Mouse (Mus musculus) heart, adult 11 months (tissue): ENCODE measurements around the gene Eri2.

Experiments
- DNase-seq: peaks from one replicate; pipeline ENCODE4 v3.0.0; 2022

Eri2 gene

DNA sequence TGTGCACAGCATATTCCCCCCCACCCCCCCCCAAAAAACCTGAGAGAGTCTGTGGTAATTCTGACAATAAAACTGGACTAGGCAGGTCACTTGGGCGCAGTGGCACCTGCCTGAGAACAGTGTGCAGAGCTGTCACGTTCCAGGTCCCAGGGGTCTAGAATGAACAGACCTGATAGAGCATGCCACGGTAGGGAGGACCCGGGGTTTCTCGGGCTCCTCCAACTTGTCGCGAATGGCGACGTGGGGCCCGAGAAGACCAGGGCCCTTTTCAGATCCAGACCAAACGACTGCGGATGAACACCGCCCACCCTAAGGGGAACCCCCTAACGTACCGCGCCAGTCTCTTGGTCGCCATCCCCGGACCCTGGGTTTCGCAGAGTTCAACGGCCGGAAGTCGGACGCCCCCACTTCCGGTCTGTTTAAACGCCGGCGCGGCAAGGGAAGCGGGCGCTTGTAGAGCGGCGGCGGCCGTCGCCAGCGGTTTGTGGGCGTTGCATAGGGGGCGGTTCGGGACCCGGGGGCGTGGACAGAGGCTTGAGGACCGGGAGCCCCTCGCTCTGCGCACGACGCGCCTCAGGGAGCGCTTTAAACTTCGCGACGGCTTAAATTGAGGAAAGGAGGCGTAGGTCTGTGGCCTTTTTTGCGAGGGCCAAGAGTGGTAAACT, at the start of gene Eri2, which contains the start of gene Rexo5:
Gene Eri2 (minus strand): TSS at position 473 of the 665 bp plus-strand sequence.
Gene Rexo5 (plus strand): TSS at position 421 of the 665 bp plus-strand sequence.
- DNase-seq: peak; percentile 98

DNA sequence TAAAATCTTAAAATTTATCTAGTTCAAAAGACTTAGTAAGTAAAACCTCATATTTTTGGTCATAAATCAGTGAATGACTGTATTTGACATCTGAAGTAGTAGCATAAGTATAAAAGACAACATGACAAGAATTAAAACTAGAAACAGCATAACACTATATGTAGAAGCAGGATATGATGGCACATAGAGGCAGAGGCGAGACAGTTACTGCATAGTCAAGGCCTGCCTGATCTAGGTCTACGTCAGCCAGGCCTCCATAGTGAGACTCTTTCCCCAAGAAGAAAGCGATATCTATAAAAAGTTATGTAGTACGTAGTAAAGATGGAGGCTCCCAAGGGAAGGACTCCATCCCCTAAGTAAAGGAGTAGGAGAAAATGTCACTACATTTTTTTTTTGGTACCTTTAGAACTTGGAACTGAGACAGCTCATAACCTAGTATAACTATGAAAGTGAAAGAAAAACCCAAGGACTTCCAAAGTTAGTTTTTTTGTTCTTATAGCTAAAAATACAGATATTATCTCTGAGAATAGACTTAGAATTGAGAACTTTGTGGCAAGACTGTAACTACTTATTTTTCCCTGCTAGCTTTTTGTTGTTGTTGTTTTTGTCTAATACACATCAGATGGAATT, 48.1 kb upstream of the Eri2 start:
- no peak for DNase-seq

DNA sequence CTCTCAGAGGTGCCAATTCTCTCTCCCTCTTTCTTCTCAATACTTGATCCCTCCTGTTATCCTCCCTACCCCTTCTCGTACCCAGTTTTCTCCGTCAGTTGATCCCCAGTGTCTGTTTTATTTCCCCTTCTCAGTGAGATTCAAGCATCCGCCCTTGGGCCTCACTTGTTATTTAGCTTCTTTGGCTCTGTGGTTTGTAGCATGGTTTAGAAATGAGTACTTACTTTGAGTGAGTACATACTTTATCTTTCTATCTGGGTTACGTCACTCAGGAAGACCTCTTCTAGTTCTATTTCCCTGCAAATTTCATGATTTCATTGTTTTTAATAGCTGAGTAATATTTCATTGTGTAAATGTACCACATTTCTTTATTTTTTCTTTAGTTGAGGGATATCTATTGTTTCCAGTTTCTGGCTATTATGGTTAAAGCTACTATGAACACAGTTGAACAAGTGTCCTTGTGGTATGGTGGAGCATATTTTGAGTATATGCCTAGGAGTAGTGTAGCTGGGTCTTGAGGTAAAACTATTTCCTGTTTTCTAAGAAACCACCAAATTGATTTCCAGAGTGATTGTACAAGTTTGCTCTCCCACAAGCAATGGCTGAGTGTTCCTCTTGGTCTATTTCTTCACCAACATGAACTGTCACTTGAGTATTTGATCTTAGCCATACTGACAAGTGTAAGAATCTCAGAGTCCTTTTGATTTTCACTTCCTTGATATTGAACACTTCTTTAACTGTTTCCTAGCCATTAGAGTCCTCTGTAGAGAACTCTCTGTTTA, 42.3 kb upstream of the Eri2 start:
- DNase-seq: no peak

DNA sequence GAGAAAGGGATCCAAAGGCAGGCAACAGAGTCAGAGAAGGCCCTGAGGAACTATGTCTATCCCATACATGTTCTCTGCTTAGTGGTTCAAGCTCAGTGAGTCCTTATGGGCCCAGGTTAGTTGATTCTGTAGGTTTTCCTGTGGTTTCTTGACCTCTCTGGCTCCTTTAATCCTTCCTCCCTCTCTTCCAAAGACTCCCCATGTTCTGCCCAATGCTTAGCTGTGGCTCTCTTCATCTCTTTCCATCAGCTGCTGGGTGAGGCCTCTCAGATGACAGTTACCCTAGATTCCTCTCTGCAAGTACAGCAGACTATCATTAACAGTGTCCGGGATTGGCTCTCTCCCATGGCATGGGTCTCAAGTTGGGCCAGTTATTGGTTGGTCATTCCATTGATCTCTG, 41.5 kb upstream of the Eri2 start:
- DNase-seq: no peak

DNA sequence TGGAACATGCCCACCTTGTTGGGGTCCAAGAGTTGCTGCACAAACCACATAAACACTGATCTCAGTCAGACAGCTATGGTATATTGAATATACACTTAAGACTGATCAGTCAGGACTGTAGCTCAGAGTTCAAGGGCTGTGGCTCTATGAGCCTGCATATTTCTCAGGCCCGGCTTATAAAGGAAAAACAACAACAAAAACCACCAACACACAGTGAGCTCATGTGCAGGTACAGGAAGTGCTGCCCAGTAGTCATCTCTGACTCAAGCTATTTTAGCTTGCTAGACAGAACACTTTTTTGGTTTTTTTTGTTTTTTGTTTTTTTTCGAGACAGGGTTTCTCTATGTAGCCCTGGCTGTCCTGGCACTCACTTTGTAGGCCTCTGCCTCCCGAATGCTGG, 14.9 kb upstream of the Eri2 start:
- no peak for DNase-seq

DNA sequence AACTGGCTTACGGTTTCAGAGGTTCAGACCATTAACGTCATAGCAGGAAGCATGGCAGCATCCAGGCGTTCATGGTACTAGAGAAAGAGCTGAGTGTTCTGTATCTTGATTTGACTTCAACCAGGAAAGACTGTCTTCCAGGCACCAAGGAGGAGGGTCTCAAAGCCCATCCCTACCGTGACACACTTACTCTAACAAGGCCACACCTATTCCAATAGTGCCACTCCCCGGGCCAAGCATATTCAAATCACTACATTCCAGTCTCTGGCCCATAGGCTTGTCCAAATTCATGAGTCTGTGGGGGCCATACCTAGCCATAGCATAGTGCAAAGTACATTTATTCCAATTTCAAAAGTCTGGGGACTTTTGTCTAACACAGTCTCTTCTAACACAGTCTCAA, 13.5 kb upstream of the Eri2 start:
- no peak for DNase-seq

DNA sequence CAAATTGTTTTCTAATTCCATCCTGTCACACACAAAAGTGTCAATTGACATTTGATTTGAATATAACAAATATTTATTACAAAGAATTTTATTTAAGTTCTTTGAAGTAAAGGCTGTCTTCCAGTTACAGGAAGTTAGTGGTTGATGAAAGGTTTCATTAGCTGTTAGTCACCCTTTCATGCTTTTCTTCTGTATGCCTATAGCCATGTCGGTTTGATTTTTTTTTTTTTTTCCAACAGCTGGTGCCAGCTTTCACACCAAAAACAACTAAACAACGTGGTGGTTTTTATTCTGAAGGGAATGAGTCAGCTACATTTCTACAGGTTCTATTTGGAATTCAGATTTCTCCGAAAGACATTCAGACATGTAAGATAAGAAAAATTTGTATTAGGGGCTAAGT, 7.1 kb upstream of the Eri2 start:
- DNase-seq: no peak

DNA sequence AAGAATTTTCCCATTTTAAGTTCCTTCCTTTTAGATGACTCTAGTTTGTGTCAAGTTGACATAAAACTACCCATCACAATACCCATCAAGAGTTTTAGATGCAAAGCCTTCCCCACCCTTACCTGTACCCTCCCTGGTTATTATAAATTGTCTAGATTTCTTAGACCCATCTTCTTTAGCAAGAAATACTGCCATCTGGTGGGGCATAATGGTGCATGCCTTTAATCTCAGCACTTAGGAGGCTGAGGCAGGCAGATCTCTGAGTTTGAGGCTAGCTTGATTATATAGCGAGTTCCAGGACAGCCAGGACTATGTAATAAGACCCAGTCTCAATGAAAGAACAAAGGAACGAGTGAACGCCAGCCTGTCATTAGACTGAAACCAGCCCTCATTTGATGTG, 6.6 kb upstream of the Eri2 start:
- DNase-seq: no peak

DNA sequence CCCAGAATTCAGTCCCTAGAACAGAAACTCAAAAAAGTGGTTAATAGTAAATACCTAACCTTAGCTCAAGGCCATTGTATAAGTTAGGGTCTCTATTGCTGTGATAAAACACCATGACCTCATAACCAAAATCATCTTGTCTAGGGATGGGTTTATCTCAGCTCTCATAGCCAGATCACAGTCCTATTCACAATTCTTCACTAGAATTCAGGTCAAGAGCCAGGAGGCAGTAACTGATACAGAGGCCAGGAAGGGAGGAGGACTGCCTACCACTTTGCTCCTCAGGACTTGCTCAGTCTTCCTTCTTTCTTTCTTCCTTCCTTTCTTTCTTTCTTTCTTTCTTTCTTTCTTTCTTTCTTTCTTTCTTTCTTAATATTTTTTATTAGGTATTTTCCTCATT, 1.5 kb upstream of the Eri2 start:
- no peak for DNase-seq

DNA sequence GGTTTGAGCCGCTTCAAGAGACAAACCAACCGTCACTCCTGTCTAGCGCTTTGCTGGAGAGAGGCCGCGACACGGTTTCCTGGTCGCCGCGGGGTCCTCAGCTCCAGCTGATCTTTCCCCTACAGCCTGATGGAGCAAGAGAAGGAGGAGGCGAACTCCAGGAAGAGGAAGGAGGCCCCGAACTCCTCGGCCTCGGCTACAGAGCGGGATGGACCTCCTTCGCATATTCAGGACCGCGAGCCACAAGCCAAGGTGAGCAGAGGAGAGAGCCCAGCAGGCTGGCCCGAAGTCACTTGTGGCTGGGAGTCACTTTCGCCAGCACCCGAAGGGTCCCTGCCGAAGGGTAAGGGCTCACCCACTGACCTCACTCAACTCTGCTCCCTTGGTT, 387 bp upstream of the Eri2 start:
- DNase-seq: no peak

DNA sequence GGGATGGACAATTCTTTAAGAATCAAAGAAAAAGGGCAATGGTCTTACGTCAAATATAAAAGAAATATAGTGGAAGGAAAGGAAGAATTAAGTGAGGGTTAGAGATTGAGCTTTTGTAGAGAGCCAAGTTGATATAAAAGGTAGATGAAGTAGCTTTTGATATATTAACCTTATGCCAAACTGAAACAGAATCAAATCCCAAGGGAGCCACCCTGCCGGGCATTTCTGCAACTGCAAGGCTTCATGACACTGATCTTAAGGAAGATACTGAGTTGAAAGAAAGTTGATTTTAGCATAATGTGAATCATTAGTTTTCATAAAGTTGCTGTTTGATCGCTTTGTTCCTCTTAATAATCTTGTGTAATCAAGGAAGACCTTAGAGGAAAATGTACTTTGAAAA, 4.8 kb downstream of the Eri2 start:
- no peak for DNase-seq

DNA sequence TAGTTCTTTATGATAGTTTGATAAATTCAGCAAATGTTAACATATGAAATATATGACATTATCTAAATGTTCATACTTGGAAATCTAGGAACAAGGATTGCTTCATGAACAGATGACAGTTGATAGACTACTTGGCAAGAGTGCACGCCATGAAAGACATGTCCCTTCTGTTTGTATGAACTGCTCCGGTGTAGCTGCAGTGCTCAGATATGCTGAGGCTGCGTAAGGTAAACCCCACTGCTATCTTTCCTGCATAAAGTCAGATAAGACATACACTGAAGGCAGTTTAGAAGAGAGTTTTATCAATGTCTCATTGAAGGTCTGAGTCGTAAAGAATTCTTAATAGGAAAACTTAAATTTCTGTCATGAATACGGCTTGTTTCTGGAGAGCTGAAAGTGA, 8.9 kb downstream of the Eri2 start:
- peak; percentile 22 for DNase-seq

DNA sequence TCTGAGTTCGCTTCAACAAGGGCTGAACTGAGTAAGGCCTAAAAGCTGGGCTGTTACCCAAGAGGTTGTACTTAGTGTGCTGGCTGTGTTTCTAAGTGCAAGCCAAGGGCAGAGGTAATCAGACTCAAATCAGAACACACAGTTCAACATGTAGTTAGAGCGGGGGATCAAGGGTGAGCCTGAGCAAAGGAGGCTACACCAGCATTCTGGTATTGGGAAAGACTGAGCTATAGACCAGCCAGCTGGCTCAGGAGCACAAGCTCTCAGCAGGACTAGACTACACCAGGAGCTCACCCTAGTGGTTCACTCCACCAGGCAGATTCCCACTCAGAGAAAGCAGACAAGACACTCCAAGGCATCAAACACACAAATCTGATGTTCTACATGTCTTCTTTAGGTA, 10.4 kb downstream of the Eri2 start:
- DNase-seq: peak; percentile 97

DNA sequence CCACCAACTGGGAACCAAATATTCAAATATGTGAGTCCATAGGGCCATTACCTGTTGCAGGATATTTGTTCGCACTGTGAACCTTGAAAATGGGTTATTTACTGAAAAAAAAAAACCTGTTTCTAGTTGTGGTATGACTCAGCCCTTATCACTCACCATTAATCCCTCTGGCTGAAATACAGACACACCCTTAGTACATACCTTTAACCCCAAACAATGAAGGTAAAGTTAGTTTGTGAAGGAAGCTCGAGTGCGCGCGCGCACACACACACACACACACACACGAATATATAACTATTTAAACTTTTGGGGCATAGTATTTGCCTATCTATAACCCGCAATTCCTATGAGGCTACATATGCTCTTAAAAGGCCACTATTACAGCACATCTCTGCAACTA, 24.0 kb downstream of the Eri2 start:
- DNase-seq: no peak

DNA sequence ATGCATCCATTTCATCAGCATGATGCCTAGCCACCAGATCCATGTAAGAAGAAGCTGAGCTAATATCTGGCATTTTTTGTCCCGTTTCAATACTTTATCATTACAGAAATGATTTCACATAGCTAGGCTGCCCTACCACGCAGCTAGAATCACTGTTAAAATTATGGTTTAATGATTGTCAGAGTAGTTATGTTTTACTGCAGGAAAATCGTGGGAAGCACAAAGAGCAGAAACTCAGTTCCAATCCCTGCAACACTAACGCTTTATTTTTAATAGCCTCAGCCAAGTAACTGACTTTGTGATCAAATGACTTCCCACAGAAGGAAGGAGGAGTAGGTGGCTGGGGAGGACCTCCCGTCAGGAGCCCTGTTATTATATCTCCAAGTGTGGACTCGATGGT, 26.9 kb downstream of the Eri2 start:
- peak; percentile 69 for DNase-seq

DNA sequence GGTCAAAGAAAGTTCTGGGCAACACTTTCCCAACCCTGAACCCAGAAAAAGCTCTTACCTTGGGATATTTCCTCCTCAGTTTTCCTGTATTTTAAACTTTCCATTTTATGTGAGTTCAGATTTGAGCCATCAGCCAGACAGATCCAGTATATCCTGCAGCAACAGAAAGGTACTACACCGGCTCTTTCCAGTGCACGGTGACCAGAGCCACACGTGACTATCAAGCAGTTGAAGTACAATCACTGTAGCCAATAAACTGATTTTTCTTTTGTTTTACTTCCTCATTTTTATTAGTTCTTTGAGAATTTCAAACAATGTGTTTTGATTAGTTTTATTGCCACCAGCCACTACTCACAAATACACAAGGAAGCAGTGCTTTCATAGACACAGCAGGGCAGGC, 29.5 kb downstream of the Eri2 start:
- DNase-seq: no peak

DNA sequence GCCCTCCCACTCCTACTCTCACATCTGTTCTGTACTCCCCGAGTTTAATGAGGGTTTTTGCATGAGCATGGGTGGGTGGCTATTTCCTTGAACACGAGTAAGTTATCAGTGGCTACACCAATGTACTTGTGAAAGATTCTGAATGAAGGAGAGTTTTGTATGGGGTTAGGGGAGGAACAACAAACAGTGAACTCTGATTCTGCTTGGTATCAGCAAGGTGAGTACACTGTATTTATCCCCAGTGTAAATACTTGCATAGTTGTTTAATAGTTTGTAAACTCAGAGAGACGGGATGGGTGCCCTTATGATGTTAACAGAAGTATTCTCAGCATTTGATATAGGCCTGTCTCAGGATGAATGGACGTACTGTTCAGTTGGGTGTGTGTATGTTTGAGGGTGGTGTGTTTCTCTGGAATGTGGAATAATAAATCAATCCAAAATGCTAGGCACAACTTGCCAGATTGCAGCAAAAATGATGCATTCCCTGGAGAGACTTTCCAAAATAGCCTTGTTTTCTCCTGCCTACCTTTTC, 31.6 kb downstream of the Eri2 start:
- DNase-seq: no peak

DNA sequence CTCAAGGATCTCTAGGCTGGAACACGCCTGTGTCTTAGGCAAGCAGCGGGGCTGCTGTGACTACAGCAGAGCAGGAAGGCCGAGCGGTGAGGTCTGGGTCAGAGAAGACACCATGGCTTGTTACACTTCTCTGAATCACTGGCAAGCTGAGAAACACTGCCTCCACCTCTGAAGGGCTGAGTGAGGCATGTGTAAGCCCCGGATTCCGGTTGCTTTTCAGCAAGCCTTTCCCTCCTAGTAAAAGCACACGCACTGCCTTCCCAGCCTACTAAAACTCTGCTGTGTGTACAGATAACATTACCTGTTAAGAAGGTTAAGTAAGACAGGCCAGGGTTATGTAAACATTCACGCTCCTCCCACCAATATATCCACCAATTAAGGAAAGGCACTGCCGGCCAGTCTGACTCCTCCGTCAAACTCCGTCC, 33.3 kb downstream of the Eri2 start, which contains the start of gene Acsm3:
Gene Acsm3 (plus strand): TSS at position 397 of the 425 bp plus-strand sequence.
- peak; percentile 61 for DNase-seq

DNA sequence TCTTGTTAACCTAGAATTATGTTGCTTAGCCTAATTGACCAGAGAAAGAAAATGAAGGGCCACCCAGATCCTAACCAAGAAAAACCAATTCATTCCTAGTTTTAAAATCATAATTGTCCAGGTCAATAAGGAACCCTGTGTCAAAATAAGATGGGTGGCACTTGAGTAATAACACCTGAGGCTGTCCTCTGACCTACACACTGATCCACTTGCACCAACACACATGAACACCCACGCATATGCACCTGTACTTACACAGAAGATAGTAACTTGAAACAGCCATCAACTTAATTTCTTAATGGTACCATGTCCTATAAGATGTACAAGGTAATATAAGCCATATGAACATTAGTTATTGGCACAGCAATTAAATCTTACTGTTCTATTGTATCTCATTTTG, 40.2 kb downstream of the Eri2 start:
- DNase-seq: no peak

DNA sequence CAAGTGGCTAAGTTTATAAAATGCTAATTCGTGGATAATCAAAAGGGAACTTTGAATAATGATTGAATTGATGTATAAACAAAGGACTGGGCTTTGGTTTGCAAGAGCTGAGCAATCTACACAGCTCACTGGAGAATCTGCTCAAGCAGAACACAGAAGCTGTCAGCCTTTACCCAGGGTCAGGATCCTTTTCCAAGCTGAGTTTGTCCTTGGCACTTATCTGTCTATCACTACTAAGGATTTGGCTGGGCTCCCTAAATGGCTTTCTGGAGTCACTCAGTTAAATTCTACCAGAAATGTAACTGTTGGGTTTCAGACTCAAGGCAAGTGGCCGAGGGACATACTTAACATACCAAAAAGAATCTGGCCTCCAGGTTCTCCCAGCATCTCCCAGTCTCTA, 43.9 kb downstream of the Eri2 start:
- peak; percentile 79 for DNase-seq

DNA sequence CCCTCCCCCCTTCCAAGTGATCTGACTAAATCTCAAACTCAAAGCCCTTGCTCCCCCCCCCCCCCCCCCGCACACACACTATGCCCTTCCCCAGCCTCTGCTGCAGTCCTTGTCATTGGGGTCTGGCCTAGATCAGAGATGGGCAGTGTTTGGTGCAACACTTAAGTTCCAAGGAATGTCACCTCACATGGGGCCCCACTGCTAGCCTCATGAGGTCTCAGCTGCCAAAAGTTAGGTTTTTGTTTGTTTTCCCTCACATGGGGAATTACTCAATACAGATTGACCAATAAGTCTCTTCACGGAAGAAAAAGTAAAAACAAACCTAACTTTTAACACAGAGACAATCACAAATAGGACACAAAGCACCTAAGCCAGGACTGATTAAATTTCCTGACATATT, 45.1 kb downstream of the Eri2 start:
- peak; percentile 70 for DNase-seq

DNA sequence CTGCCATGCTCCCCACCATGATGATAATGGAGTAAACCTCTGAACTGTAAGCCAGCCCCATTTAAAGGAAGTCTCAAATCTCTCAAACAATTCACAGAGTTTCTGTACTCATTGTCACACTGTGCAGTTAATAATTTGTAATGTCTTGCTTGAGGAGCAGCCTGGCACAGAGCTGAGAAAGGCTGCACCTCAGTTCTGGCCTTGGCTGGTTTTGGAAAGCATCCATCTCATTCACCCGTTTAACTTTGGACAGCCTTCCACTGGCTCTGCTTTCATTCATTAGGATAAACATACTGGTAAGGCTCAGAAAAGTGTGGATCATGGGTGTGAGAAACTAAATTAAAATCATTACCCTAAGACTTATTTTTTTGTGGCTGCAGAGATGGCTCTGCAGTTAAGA, 48.0 kb downstream of the Eri2 start:
- DNase-seq: no peak

DNA sequence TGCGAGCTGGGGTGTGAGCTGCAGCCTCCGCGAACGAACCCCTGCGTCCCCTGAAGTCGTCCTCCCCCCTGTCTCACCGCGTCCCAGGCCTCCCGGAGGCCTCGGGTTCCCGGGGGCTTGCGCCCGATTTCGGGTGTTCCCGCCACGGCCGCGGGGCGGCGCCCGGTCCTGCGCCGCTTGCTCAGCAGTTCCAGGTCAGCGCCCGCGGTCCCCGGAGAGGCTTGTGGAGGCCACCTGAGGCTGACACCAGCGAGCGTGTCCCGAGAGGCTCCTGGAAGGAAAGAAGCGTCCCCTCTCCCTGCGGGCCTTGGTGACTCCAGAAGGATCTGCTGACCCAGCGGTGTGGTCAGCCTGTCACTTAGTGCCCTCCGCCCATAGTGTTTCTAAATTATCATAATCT, 49.5 kb downstream of the Eri2 start:
- no peak for DNase-seq
